Mouse (Mus musculus) spleen, adult 2 months (tissue): ENCODE measurements around the gene Mknk1.

ENCODE experiments used
- CTCF ChIP-seq: fragments of 200-500 bp; IDR thresholded peaks from 2 replicates; pipeline ENCODE4 v1.5.1; 2011; ENCODE audit warnings: mild to moderate bottlenecking, inconsistent platforms; ENCODE audit not compliant: insufficient read depth, insufficient read length, insufficient replicate concordance; ENCODE audit errors: extremely low read depth
- POLR2A ChIP-seq: fragments of 200-500 bp; IDR thresholded peaks from 2 replicates; pipeline ENCODE4 v1.6.1; 2011; ENCODE audit warnings: low read depth, low read length, inconsistent platforms

DNA sequence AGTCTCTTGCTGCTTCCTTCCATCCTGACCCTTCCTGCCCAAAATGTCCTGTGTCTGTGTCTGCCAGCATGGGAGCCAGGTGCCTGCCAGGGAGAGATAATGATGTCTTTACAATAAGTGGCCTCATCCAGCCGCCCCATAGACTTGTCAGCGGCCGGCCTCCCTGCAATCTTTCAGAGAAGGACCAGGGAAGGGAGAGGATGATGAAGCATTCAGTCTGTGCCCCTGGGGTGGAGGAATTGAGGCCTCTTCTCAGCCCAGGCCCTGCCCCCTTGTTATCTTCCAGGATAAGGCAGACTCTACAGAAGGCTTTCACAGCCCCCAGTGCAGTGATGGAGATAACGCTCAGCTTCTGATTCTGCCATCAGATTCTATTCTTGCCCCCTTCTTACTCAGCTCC, 17.3 kb downstream of the Mknk1 start:
- TF ChIP-seq POLR2A (no peak), CTCF (no peak)
